Mouse (Mus musculus) E14TG2a.4 (cell line): ENCODE data around the gene Atl1.

ENCODE experiments used
- H3K27me3 ChIP-seq: 2 replicates; pipeline ENCODE4 v1.6.1; 2014; ENCODE audit warnings: low read length, control low read depth; ENCODE audit not compliant: insufficient read depth
- H3K36me3 ChIP-seq: 2 replicates; pipeline ENCODE4 v1.6.1; 2014; ENCODE audit warnings: low read length, control low read depth; ENCODE audit not compliant: insufficient read depth
- H3K4me1 ChIP-seq: replicated peaks from 2 replicates; pipeline ENCODE4 v1.6.1; 2014; ENCODE audit warnings: low read depth, low read length, control low read depth
- H3K4me3 ChIP-seq: replicated peaks from 2 replicates; pipeline ENCODE4 v1.5.1; 2014; ENCODE audit warnings: mild to moderate bottlenecking, low read length
- H3K9me3 ChIP-seq: 2 replicates; pipeline ENCODE4 v1.6.1; 2014; ENCODE audit warnings: low read length, control low read depth
- CTCF ChIP-seq: conservative IDR thresholded peaks from 2 replicates; pipeline ENCODE4 v1.5.1; 2014; ENCODE audit warnings: low read length
- NANOG ChIP-seq: IDR thresholded peaks from 2 replicates; pipeline ENCODE4 v1.6.1; 2014; ENCODE audit warnings: borderline replicate concordance, low read length, mixed read lengths
- POU5F1 ChIP-seq: IDR thresholded peaks from 2 replicates; pipeline ENCODE4 v1.6.1; 2014; ENCODE audit warnings: low read length, borderline replicate concordance

The Atl1 gene

DNA sequence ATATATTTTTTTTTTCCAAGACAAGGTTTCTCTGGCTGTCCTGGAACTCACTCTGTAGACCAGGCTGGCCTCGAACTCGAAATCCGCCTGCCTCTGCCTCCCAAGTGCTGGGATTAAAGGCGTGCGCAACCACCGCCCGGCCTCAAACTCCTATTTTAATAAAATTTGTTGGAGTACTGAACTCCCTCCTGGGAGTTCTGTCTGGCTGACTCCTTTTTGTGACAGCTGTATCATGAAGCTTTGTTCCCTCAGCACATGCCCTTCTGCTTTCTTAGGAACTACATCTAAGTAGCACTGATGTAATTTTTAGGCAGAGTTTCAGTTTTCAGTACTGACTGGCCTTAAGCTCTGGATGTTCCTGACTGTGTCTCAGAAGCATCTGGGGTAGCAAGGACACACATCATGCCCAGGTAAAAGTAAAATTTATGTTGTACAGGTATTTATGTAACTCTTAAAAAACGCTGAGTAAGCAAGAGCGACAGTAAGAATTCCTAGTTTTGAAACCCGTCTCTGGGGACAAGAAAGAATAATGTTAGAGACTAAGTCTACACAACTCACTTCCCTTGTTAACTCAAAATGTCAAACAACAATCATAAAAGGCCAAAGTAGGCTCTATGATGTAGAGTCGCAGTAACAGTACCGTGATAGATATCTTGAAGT, 36.6 kb upstream of the Atl1 start:
- Histone ChIP-seq H3K9me3 (no peaks in the 10 kb centered on the region), H3K4me1 (peaks cover 8% of the 10 kb centered on the region), H3K27me3 (no peaks in the 10 kb centered on the region), H3K36me3 (peaks cover 15% of the 10 kb centered on the region; the same call in 1 of the 2 replicates), H3K4me3 (no peak overlapping the region)
- no peak for TF ChIP-seq CTCF
- TF ChIP-seq POU5F1 = no peak
- no peak for TF ChIP-seq NANOG

DNA sequence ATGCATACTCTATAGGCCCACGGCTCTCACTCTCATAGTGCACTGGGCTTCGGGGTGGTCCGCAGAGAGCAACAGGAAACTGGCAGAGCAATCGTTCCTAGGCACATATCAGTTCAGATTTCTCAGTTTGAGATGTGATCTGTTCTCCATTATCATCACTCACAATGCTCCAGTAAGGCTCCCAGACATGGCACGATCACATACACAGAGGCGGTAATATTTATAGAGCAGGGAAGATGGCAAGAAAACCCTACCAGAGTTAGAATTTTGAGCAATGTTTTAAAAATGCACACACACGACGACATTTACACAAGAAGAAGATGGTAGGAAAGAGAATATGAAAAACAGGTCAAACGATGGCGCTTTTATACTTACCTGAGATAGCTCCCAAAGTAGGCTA, 36.0 kb upstream of the Atl1 start:
- peaks cover 15% of the 10 kb centered on the region; the same call in 1 of the 2 replicates for H3K36me3 ChIP-seq
- no peak overlapping the region for H3K4me3 ChIP-seq
- no peaks in the 10 kb centered on the region for H3K9me3 ChIP-seq
- no peak for TF ChIP-seq POU5F1
- no peak for TF ChIP-seq CTCF
- peaks cover 8% of the 10 kb centered on the region for H3K4me1 ChIP-seq
- no peaks in the 10 kb centered on the region for H3K27me3 ChIP-seq

DNA sequence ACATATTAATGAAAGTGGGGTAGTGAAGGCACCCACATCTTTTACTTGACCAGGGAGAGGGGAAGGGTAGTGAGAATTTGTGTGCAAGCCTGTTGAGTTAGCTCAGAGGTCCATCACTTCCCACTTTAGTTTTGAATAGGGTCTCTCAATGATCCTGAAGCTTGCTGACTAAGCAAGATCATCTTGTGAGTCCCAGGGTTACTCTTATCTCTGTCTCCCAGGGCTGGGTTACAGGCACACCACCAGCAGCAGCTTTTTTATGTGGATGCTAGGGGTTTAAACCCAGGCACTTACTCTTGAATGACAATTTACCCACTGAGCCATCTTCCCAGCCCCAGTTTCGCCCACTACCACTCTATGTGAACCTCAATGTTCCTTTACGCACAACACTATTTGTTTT, 34.8 kb upstream of the Atl1 start:
- Histone ChIP-seq H3K27me3 (no peaks in the 10 kb centered on the region), H3K36me3 (0 out of 2 replicates have a peak, but pooled peaks cover 8% of the 10 kb centered on the region), H3K4me1 (peaks cover 8% of the 10 kb centered on the region), H3K4me3 (no peak overlapping the region), H3K9me3 (no peaks in the 10 kb centered on the region)
- TF ChIP-seq NANOG (no peak), CTCF (no peak), POU5F1 (no peak)

DNA sequence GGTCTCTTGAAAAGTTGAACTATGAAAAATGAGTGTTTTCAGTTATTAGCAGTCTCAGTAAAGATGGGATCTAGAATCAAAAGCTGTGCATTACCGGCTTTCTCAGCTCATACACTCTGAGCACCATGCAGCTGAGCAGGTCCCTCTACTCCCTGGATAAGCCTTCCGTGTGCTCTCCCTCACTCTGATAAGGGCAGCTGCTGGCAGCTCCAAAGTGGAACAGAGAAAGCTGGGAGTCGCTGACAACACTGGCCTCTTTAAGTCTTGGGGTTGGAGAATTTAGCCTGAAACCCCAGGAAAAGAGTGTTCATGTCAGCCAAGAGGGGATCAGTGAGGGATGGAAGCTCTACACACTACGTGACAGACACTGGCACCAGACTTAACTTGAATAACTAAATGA, 33.6 kb upstream of the Atl1 start:
- H3K4me1 ChIP-seq = peaks cover 5% of the 10 kb centered on the region; the same call in 1 of the 2 replicates
- no peaks in the 10 kb centered on the region for H3K9me3 ChIP-seq
- H3K27me3 ChIP-seq = no peaks in the 10 kb centered on the region
- TF ChIP-seq POU5F1 = no peak
- TF ChIP-seq CTCF = no peak
- no peak for TF ChIP-seq NANOG
- H3K36me3 ChIP-seq = 0 out of 2 replicates have a peak, but pooled peaks cover 8% of the 10 kb centered on the region
- no peak overlapping the region for H3K4me3 ChIP-seq

DNA sequence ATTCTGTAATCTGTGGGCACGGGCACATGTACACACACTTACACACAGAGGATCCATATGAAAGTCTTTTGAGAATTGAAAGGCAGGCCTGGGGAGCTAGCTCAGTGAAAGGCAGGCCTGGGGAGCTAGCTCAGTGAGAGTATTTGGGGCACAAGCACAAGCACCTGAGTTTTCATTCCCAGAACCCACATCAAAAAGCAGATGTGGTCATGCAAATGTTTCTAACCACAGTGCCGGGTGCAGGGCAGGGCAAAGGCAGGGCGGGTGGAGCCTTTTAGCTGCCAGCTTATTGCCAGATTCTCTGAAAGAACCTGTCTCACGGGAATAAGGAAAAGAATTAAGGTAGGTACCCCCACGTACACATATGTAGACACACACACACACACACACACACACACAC, 28.9 kb upstream of the Atl1 start:
- H3K4me1 ChIP-seq = peaks cover 17% of the 10 kb centered on the region; the same call in 1 of the 2 replicates
- TF ChIP-seq CTCF = no peak
- no peak for TF ChIP-seq NANOG
- TF ChIP-seq POU5F1 = no peak
- no peak overlapping the region for H3K4me3 ChIP-seq
- no peaks in the 10 kb centered on the region for H3K9me3 ChIP-seq
- H3K36me3 ChIP-seq = peaks cover 3% of the 10 kb centered on the region; the same call in 1 of the 2 replicates
- no peaks in the 10 kb centered on the region for H3K27me3 ChIP-seq

DNA sequence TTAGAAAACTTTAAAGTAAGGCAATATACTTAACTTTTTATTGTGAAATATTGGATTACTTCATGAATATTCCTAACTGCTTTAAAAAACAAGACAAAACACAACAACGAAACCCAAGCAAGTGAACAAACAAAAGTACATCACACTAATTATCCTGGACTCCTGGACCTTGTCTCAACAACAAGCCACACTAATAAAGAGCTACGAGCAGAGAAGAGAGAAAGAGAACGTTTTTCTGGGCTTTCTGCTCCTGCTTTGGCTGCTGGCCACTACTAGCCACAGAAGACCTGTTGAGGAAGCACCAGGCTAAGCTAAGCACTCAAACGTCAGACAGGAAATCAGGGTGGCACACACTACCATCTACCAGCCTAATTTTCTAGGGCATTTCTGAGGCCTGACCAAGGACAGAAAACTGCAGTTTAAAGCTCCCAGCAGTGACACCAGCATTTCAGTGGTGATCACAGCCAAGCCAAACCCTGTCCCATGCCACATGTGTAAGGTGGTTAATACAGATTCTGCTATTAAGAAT, 28.2 kb upstream of the Atl1 start:
- Histone ChIP-seq H3K4me1 (peaks cover 17% of the 10 kb centered on the region; the same call in 1 of the 2 replicates), H3K4me3 (no peak overlapping the region), H3K27me3 (no peaks in the 10 kb centered on the region), H3K9me3 (no peaks in the 10 kb centered on the region), H3K36me3 (peaks cover 3% of the 10 kb centered on the region; the same call in 1 of the 2 replicates)
- TF ChIP-seq NANOG (no peak), CTCF (no peak), POU5F1 (no peak)

DNA sequence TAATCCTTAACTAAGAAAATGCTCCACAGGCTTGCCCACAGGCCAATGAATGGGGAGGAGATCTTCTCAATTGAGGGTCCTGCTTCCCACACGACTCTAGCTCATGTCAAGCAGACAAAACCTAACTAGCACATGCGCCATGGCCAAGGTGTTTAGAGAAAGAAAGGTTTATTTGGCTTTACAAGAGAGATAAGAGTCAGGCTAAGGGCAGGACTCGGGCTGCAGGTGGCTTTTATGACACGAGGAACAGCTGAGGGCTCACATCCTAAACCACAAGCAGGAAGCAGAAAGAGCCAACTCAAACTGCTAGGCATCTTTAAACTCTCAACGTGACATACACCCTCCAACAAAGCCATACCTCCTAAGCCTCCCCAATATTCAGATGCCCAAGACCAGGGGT, 25.1 kb upstream of the Atl1 start:
- TF ChIP-seq NANOG = no peak
- TF ChIP-seq POU5F1 = no peak
- TF ChIP-seq CTCF = no peak
- Histone ChIP-seq H3K4me1 (peaks cover 22% of the 10 kb centered on the region), H3K36me3 (peaks cover 14% of the 10 kb centered on the region), H3K27me3 (no peaks in the 10 kb centered on the region), H3K9me3 (no peaks in the 10 kb centered on the region), H3K4me3 (no peak overlapping the region)

DNA sequence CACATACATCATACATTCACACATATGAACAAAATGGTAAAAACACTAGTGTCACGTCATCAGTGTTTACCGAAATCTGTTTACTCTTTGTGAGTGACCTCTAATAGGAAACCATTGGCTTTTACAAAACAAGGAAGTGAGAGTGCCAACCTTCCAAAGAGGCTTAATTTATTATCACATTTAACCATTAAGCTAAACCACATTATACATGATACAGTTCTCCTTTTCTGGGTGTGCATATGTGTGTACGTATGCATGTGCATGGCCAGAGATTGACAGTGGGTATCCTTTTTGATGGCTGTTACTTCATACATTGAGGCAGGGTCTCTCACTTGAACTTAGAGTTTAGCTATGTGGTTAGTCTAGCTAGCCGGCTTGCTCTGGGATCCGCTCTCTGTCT, 20.8 kb upstream of the Atl1 start:
- H3K27me3 ChIP-seq = no peaks in the 10 kb centered on the region
- TF ChIP-seq POU5F1 = no peak
- no peak for TF ChIP-seq CTCF
- no peak for TF ChIP-seq NANOG
- H3K9me3 ChIP-seq = no peaks in the 10 kb centered on the region
- H3K36me3 ChIP-seq = peaks cover 10% of the 10 kb centered on the region; the same call in 1 of the 2 replicates
- H3K4me1 ChIP-seq = peaks cover 18% of the 10 kb centered on the region
- no peak overlapping the region for H3K4me3 ChIP-seq

DNA sequence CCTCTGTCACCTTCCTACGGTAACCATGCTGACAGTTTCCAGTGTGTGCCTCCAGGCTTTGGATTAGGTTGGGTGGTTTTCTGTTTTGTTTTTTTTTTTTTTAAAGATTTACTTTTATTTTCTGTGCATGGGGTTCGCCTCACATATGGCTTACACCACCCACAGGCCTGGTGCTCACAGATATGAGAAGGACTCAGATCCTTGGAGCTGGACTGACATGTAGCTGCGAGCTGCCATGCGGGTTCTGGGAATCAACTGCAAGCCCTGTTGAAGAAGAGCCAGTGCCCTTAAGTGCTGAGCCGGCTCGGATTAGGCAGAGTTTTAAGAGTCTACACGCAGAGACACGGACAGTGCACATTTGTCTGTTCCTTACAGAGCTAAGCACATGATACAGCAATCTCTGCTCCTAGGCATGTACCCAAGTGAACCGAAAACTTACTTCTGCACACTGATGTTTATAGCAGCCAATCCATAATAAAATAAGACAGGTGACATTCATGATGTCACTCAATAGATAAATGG, 14.5 kb upstream of the Atl1 start:
- peaks cover 65% of the 10 kb centered on the region for H3K4me1 ChIP-seq
- H3K27me3 ChIP-seq = no peaks in the 10 kb centered on the region
- no peak for TF ChIP-seq NANOG
- no peak for TF ChIP-seq POU5F1
- TF ChIP-seq CTCF = no peak
- no peaks in the 10 kb centered on the region for H3K36me3 ChIP-seq
- no peak overlapping the region for H3K4me3 ChIP-seq
- no peaks in the 10 kb centered on the region for H3K9me3 ChIP-seq
